Mouse (Mus musculus) c-Kit-positive CD71-positive TER-119-negative erythroid progenitor cells, embryonic 14.5 days (primary cell): ENCODE measurements around the gene Aimp1.

Experiments
- DNase-seq: peaks from one replicate; pipeline ENCODE4 v3.0.0-alpha.2; 2013; ENCODE audit warnings: low read depth

The Aimp1 gene

GRCm38 (mm10) chr3:132684231-132684928, at the start of gene Aimp1:
Gene Aimp1, minus strand, starts transcription at chr3:132684370.
- peak; percentile 6 for DNase-seq

GRCm38 (mm10) chr3:132724326-132724725, 40.2 kb upstream of the Aimp1 start:
- DNase-seq = no peak

- no peak for DNase-seq
Observed at GRCm38 (mm10) chr3:132717316-132717715, 33.1 kb upstream of the Aimp1 start.

GRCm38 (mm10) chr3:132713913-132714312, 29.7 kb upstream of the Aimp1 start:
- DNase-seq = no peak

- no peak for DNase-seq
Observed at GRCm38 (mm10) chr3:132706977-132707376, 22.8 kb upstream of the Aimp1 start.

GRCm38 (mm10) chr3:132704216-132704615, 20.0 kb upstream of the Aimp1 start:
- no peak for DNase-seq

- DNase-seq = peak; percentile 39
Observed at GRCm38 (mm10) chr3:132701368-132701767, 17.2 kb upstream of the Aimp1 start.

- DNase-seq = peak; percentile 87
Observed at GRCm38 (mm10) chr3:132683447-132684230, 531 bp downstream of the Aimp1 start, which contains the start of gene Tbck. Gene Tbck, plus strand, starts transcription at chr3:132684144.

- DNase-seq = no peak
Observed at GRCm38 (mm10) chr3:132677494-132677893, 6.7 kb downstream of the Aimp1 start.

- no peak for DNase-seq
Observed at GRCm38 (mm10) chr3:132655955-132656354, 28.2 kb downstream of the Aimp1 start.

GRCm38 (mm10) chr3:132653959-132654358, 30.2 kb downstream of the Aimp1 start:
- DNase-seq = no peak

GRCm38 (mm10) chr3:132651776-132652175, 32.4 kb downstream of the Aimp1 start:
- no peak for DNase-seq

- DNase-seq = no peak
Observed at GRCm38 (mm10) chr3:132650191-132650590, 34.0 kb downstream of the Aimp1 start.

GRCm38 (mm10) chr3:132649368-132649767, 34.8 kb downstream of the Aimp1 start:
- no peak for DNase-seq

GRCm38 (mm10) chr3:132646814-132647213, 37.4 kb downstream of the Aimp1 start:
- DNase-seq = no peak

GRCm38 (mm10) chr3:132644071-132644470, 40.1 kb downstream of the Aimp1 start:
- DNase-seq = no peak

GRCm38 (mm10) chr3:132637080-132637479, 47.1 kb downstream of the Aimp1 start:
- no peak for DNase-seq

- DNase-seq = no peak
Observed at GRCm38 (mm10) chr3:132633261-132633660, 50.9 kb downstream of the Aimp1 start.

GRCm38 (mm10) chr3:132629601-132630239, 54.5 kb downstream of the Aimp1 start, which contains the start of gene Gimd1:
Gene Gimd1, plus strand, starts transcription at chr3:132629820.
- no peak for DNase-seq

GRCm38 (mm10) chr3:132628741-132629140, 55.4 kb downstream of the Aimp1 start:
- DNase-seq = no peak
